Mouse (Mus musculus) forebrain, embryonic 14.5 days (tissue): ENCODE measurements around the gene Tmem38b. TPM values are rescaled to one million over a fixed set of nuclear protein-coding genes. Genes with fewer than 3 reads are reported as not detected.
A peak's percentile ranks its signal among the peaks of the same experiment; 100 is the strongest.

Experiments
- ATAC-seq: fragments of 200-750 bp; cut with Nextera tagmentation; 2 replicates; pipeline ENCODE4 v1.8.0; 2017; ENCODE audit warnings: mild to moderate bottlenecking, moderate library complexity
- DNase-seq: peaks from one replicate; pipeline ENCODE4 v3.0.0-alpha.2; 2015; ENCODE audit warnings: low spot score
- H3K27ac ChIP-seq: fragments of 300-500 bp; sonication (generic); 2 replicates; pipeline ENCODE4 v1.5.1; 2014; ENCODE audit warnings: low read depth, mild to moderate bottlenecking, control low read depth, low read length, moderate library complexity
- H3K27me3 ChIP-seq: fragments of 300-500 bp; sonication (generic); replicated peaks from 2 replicates; pipeline ENCODE4 v1.6.1; 2014; ENCODE audit warnings: low read length, control low read depth, mixed read lengths; ENCODE audit not compliant: control insufficient read depth, insufficient read depth
- H3K36me3 ChIP-seq: fragments of 300-500 bp; sonication (generic); 2 replicates; pipeline ENCODE4 v1.6.1; 2014; ENCODE audit warnings: low read length, control low read depth; ENCODE audit not compliant: control insufficient read depth, insufficient read depth
- H3K4me1 ChIP-seq: fragments of 300-500 bp; sonication (generic); 2 replicates; pipeline ENCODE4 v1.6.1; 2014; ENCODE audit warnings: antibody characterized with exemption, low read length, control low read depth; ENCODE audit not compliant: control insufficient read depth, insufficient read depth
- H3K4me2 ChIP-seq: fragments of 300-500 bp; sonication (generic); 2 replicates; pipeline ENCODE4 v1.6.1; 2014; ENCODE audit warnings: mild to moderate bottlenecking, control low read depth, low read length
- H3K4me3 ChIP-seq: fragments of 300-500 bp; sonication (generic); 2 replicates; pipeline ENCODE4 v1.5.1; 2014; ENCODE audit warnings: low read depth, low read length, control low read depth
- H3K9ac ChIP-seq: fragments of 300-500 bp; sonication (generic); 2 replicates; pipeline ENCODE4 v1.6.1; 2014; ENCODE audit warnings: mild to moderate bottlenecking, low read length, control low read depth, moderate library complexity
- H3K9me3 ChIP-seq: fragments of 300-500 bp; sonication (generic); replicated peaks from 2 replicates; pipeline ENCODE4 v1.6.1; 2016; ENCODE audit warnings: low read length, control low read depth, mixed read lengths; ENCODE audit not compliant: control insufficient read depth
- WGBS: fragments of 180-500 bp; shearing (Covaris S2); extraction: QIAGEN DNeasy Blood & Tissue Kit; methylation state at CpG from one replicate; pipeline ENCODE4 v1.1.7; 2014; 5-methylcytosine and 5-hydroxymethylcytosine counted together
- polyA plus RNA-seq: library from polyadenylated mRNA; unstranded; fragments of >200 nt; fragmentation: Nextera tagmentation; extraction: Ambion mirVana; gene quantifications from 2 replicates; pipeline ENCODE4 v1.2.1, GENCODE M21; 2014

Gene Tmem38b
- polyA plus RNA-seq: 6.9 and 7.0 TPM in 2 replicates

- no peaks in the 10 kb centered on the region for H3K27me3 ChIP-seq
- 1% methylated on average over 55 of the region's 55 CpGs for WGBS
- H3K9me3 ChIP-seq: no peaks in the 10 kb centered on the region
- ATAC-seq: peak; percentile 92
- H3K9ac ChIP-seq: peak within 1 kb of the TSS; percentile 80
- no peaks in the 10 kb centered on the region for H3K36me3 ChIP-seq
- peak within 1 kb of the TSS; percentile 86 for H3K4me3 ChIP-seq
- DNase-seq: peak; percentile 84
- H3K27ac ChIP-seq: no peak within 1 kb of the TSS
- H3K4me2 ChIP-seq: peak within 1 kb of the TSS; percentile 72
- H3K4me1 ChIP-seq: no peaks in the 10 kb centered on the region
Observed at GRCm38 (mm10) chr4:53825821-53826605, at the start of gene Tmem38b. Tmem38b (plus strand) TSS chr4:53826045.

- Histone ChIP-seq H3K9me3 (no peaks in the 10 kb centered on the region), H3K4me1 (peaks cover 7% of the 10 kb centered on the region; the same call in 1 of the 2 replicates), H3K9ac (no peak overlapping the region), H3K4me2 (no peak overlapping the region), H3K27me3 (peaks cover 21% of the 10 kb centered on the region), H3K4me3 (no peak overlapping the region), H3K27ac (no peak overlapping the region), H3K36me3 (no peaks in the 10 kb centered on the region)
- WGBS: 38% methylated on average over 4 of the region's 4 CpGs
- DNase-seq (no peak), ATAC-seq (no peak)
Observed at GRCm38 (mm10) chr4:53781396-53781795, 44.4 kb upstream of the Tmem38b start.

GRCm38 (mm10) chr4:53782216-53783070 lies 43.4 kb upstream of the Tmem38b start:
- H3K9me3 ChIP-seq: no peaks in the 10 kb centered on the region
- DNase-seq (no peak), ATAC-seq (no peak)
- no peak overlapping the region for H3K9ac ChIP-seq
- no peak overlapping the region for H3K4me3 ChIP-seq
- 6% methylated on average over 14 of the region's 14 CpGs for WGBS
- H3K4me1 ChIP-seq: peaks cover 7% of the 10 kb centered on the region; the same call in 1 of the 2 replicates
- no peak overlapping the region for H3K27ac ChIP-seq
- no peak overlapping the region for H3K4me2 ChIP-seq
- H3K27me3 ChIP-seq: peaks cover 14% of the 10 kb centered on the region
- H3K36me3 ChIP-seq: no peaks in the 10 kb centered on the region

GRCm38 (mm10) chr4:53785746-53786398 lies 40.0 kb upstream of the Tmem38b start:
- ATAC-seq (no peak), DNase-seq (no peak)
- H3K4me3 ChIP-seq: no peak overlapping the region
- no peaks in the 10 kb centered on the region for H3K27me3 ChIP-seq
- no peak overlapping the region for H3K27ac ChIP-seq
- WGBS: 86% methylated on average over 15 of the region's 15 CpGs
- H3K4me1 ChIP-seq: no peaks in the 10 kb centered on the region
- H3K36me3 ChIP-seq: no peaks in the 10 kb centered on the region
- no peaks in the 10 kb centered on the region for H3K9me3 ChIP-seq
- no peak overlapping the region for H3K4me2 ChIP-seq
- no peak overlapping the region for H3K9ac ChIP-seq

GRCm38 (mm10) chr4:53786851-53787250 lies 39.0 kb upstream of the Tmem38b start:
- DNase-seq: no peak
- Histone ChIP-seq H3K4me1 (no peaks in the 10 kb centered on the region), H3K4me2 (no peak overlapping the region), H3K36me3 (no peaks in the 10 kb centered on the region), H3K4me3 (no peak overlapping the region), H3K9me3 (no peaks in the 10 kb centered on the region), H3K27ac (no peak overlapping the region), H3K9ac (no peak overlapping the region), H3K27me3 (no peaks in the 10 kb centered on the region)
- WGBS: 68% methylated on average over 5 of the region's 5 CpGs
- no peak for ATAC-seq

GRCm38 (mm10) chr4:53789346-53789745 lies 36.5 kb upstream of the Tmem38b start:
- ATAC-seq: no peak
- no peak overlapping the region for H3K4me2 ChIP-seq
- WGBS: 7% methylated on average over 4 of the region's 4 CpGs

GRCm38 (mm10) chr4:53794257-53794966 lies 31.4 kb upstream of the Tmem38b start:
- no peaks in the 10 kb centered on the region for H3K36me3 ChIP-seq
- ATAC-seq: no peak
- H3K9ac ChIP-seq: no peak overlapping the region
- H3K27ac ChIP-seq: no peak overlapping the region
- no peak for DNase-seq
- 93% methylated on average over 5 of the region's 5 CpGs for WGBS
- H3K4me3 ChIP-seq: no peak overlapping the region
- no peaks in the 10 kb centered on the region for H3K27me3 ChIP-seq
- no peak overlapping the region for H3K4me2 ChIP-seq
- H3K4me1 ChIP-seq: no peaks in the 10 kb centered on the region; the same call in 1 of the 2 replicates
- H3K9me3 ChIP-seq: no peaks in the 10 kb centered on the region

More at GRCm38 (mm10) chr4:53789346-53789745, 36.5 kb upstream of the Tmem38b start:
- H3K9ac ChIP-seq: no peak overlapping the region
- DNase-seq: no peak
- no peaks in the 10 kb centered on the region for H3K36me3 ChIP-seq
- H3K4me1 ChIP-seq: no peaks in the 10 kb centered on the region
- H3K9me3 ChIP-seq: no peaks in the 10 kb centered on the region
- H3K27me3 ChIP-seq: no peaks in the 10 kb centered on the region
- no peak overlapping the region for H3K27ac ChIP-seq
- H3K4me3 ChIP-seq: no peak overlapping the region

GRCm38 (mm10) chr4:53795086-53795485 lies 30.8 kb upstream of the Tmem38b start:
- WGBS: 8% methylated on average over 2 of the region's 2 CpGs
- Histone ChIP-seq H3K4me2 (no peak overlapping the region), H3K4me3 (no peak overlapping the region), H3K27me3 (no peaks in the 10 kb centered on the region), H3K9ac (no peak overlapping the region), H3K4me1 (no peaks in the 10 kb centered on the region; the same call in 1 of the 2 replicates), H3K9me3 (no peaks in the 10 kb centered on the region), H3K36me3 (no peaks in the 10 kb centered on the region), H3K27ac (no peak overlapping the region)
- no peak for DNase-seq
- ATAC-seq: no peak
